Mouse (Mus musculus) stomach, embryonic 15.5 days (tissue): ENCODE measurements around the gene Ina. TPM values are rescaled to one million over a fixed set of nuclear protein-coding genes. Genes with fewer than 3 reads are reported as not detected.

Source experiments
- polyA plus RNA-seq: library from polyadenylated mRNA; unstranded; fragments of >200 nt; fragmentation: Nextera tagmentation; extraction: Ambion mirVana; gene quantifications from 2 replicates; pipeline ENCODE4 v1.2.1, GENCODE M21; 2015

The Ina gene
- polyA plus RNA-seq, 1 experiment from 2014 or later: 13.7 TPM

Other genes with a start within 250 kb of the Ina start
- 69.4 and 76.6 TPM in 2 replicates for gene Nt5c2, start 455 bp downstream of the Ina start, polyA plus RNA-seq
- 16.6 and 18.7 TPM in 2 replicates for gene Pcgf6, start 36.2 kb downstream of the Ina start, polyA plus RNA-seq
- 4.5 and 5.1 TPM in 2 replicates for gene Taf5, start 53.0 kb downstream of the Ina start, polyA plus RNA-seq
- 1,167 and 1,215 TPM in 2 replicates for gene Usmg5, start 75.9 kb downstream of the Ina start, polyA plus RNA-seq
- 8.6 and 8.9 TPM in 2 replicates for gene Pdcd11, start 76.1 kb downstream of the Ina start, polyA plus RNA-seq
- 7.5 and 7.7 TPM in 2 replicates for gene Calhm2, start 123.6 kb downstream of the Ina start, polyA plus RNA-seq
- not detected in 2 replicates for gene Calhm1, start 129.6 kb downstream of the Ina start, polyA plus RNA-seq
- gene Calhm3, start 143.1 kb downstream of the Ina start, polyA plus RNA-seq: not detected in 2 replicates
- gene Neurl1a, start 164.1 kb downstream of the Ina start, polyA plus RNA-seq: 7.5 and 8.5 TPM in 2 replicates